Mouse (Mus musculus) adrenal gland (tissue): Measurements from ENCODE around the gene Olfr132.
"Not testable (repeated sequence)": the region's sequence is repeated elsewhere in the genome, so short reads cannot be mapped to it uniquely, and the experiment has no call there.

Source experiments
- intact Hi-C: fragments of 180-260 bp; cut with DNase I; formaldehyde crosslinking; loops from one replicate; pipeline ENCODE4 v1.15.1; 2025
- long read RNA-seq, 2 experiments: library from polyadenylated mRNA; unstranded; transcript quantifications; one replicate each; pipeline ENCODE4 v2.0.0; 2020; ENCODE audit warnings: borderline replicate concordance in 1 of 2; ENCODE audit not compliant: insufficient replicate concordance in 1 of 2

The Olfr132 gene
- long read RNA-seq, experiment 1: 0 reads
- long read RNA-seq, experiment 2: 0 reads

- intact Hi-C loops: no loop called here
Observed at GRCm38 (mm10) chr17:38134426-38134825, at the start of gene Olfr132. Gene Olfr132, minus strand, starts transcription at chr17:38134526.

DNA sequence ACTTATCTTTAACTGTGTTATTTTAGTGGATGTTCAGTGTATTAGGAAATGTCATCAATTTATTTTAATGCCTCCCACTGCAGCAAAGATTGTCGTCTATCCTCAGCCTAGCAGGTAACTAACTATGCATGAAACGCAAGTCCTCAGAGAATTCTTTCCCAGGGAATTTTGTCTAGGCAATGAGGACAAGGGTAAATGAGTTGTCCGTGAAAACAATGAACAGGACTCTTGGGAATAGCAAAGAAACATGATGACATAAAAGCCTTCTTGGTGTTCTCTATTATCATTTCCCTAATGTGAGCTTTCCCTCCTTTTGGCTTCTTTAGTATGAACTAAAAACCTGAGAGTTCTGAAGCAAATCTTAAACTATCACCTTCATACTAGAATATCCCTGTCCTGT, 36.8 kb upstream of the Olfr132 start, which contains the start of gene Olfr134:
Olfr134 (plus strand) TSS at position 301 of the 400 bp plus-strand sequence.
- intact Hi-C loops: no loop called here

GRCm38 (mm10) chr17:38144981-38145380, 10.7 kb upstream of the Olfr132 start, which contains the start of gene Olfr133:
Gene Olfr133, plus strand, starts transcription at chr17:38145281.
- intact Hi-C loops: no loop called here

GRCm38 (mm10) chr17:38125371-38125770, 9.0 kb downstream of the Olfr132 start:
- intact Hi-C loops: not testable (repeated sequence)

DNA sequence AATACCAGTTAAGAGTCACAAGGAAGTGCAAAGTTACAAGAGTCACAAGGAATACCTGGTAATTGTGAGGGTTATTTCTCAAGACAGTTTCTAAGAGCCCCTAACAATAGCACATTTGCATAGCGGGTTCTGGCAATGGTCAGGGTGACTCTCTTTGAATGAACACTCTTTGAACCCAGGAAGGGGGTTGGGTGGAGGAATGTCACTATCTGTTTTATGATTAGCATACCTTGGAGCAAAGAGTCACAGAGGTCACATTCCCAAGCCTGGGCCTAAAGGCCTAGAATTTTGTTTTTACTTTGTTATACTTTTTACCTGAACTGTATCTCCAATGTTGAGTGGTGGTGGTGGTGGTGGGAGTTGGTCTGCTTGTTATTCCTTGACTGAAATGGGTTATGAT, 10.1 kb downstream of the Olfr132 start:
- intact Hi-C loops: not testable (repeated sequence)

GRCm38 (mm10) chr17:38088593-38088992, 45.7 kb downstream of the Olfr132 start, which contains the start of gene Olfr131:
Gene Olfr131, minus strand, starts transcription at chr17:38088693.
- intact Hi-C loops: no loop called here

DNA sequence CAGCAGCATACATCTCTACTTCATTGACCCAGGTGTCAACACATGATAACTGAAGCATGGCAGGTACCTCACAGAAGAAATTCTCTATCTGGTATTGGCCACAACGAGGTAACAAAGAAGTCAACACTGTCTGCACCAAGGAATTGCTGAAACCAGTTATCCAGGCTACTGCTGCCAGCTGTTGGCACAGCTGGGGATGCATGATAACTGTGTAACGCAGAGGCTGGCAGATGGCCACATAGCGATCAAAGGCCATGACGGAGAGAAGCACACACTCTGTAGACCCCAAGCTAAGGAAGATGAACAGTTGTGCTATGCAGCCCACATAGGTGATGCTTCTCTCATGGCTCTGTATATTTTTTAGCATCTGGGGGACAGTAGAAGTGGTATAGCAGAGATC, 52.0 kb downstream of the Olfr132 start:
- intact Hi-C loops: no loop called here
